Mouse (Mus musculus) NIH3T3 (cell line): ENCODE results near the gene Slc12a9.

ENCODE experiments used
- DNase-seq: peaks from one replicate; pipeline ENCODE4 v3.0.0-alpha.2; 2012; ENCODE audit warnings: low read depth

Gene Slc12a9

DNA sequence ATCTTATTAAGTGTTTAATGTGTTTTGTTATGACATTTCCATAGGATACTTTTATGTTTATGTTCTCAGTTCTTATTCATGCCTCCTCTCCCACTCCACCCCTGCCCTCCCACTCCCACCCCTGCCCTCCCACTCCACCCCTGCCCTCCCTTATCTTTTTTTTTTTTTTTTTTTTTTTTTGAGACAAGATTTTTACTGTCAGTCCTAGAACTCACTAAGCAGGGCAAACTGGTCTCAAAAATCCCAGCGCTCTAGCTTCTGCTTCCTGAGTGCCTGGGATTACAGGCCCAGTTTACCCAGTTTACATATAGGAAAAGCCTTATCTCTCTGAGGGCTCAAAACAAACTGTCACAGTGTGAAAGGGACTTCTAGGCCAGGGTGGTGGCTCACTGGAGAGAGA is 13.0 kb upstream of the Slc12a9 start:
- DNase-seq, result no peak

- DNase-seq, result peak; percentile 38
Observed at GRCm38 (mm10) chr5:137345821-137346220, 12.4 kb upstream of the Slc12a9 start.

DNA sequence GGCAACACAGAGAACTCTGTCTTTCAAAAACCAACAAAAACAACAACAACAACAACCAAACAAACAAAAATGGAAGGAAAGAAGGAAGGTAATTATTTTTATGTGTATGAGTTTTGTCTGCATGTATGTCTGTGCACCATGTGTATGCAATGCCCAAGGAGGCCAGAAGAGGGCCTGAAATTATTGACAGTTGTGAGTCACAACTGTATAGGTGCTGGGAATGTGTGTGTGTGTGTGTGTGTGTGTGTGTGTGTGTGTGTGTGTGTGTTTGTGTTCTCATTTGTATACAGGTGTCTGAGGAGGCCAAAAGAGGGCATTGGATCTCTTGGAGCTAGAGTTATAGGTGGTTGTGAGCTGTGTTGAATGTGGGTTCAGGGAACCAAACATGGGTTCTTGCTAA is 10.5 kb upstream of the Slc12a9 start:
- no peak for DNase-seq

DNA sequence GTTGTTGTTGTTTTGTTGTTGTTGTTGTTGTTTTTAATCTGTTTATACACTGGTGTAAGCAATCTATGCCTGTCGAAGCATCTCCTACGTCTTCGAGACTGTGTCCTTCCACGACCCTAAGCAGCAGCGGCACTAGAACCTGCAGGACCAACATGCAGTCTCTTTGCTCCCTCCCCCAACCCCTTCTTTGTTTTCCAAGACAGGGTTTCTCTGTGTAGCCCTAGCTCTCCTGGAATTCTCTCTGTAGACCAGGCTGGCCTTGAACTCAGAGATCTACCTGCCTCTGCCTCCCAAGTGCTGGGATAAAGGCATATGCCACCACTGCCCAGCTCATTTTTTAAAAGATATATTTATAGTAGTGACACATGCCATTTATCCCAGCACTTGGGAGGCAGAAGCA is 10.0 kb upstream of the Slc12a9 start:
- DNase-seq, result no peak

DNA sequence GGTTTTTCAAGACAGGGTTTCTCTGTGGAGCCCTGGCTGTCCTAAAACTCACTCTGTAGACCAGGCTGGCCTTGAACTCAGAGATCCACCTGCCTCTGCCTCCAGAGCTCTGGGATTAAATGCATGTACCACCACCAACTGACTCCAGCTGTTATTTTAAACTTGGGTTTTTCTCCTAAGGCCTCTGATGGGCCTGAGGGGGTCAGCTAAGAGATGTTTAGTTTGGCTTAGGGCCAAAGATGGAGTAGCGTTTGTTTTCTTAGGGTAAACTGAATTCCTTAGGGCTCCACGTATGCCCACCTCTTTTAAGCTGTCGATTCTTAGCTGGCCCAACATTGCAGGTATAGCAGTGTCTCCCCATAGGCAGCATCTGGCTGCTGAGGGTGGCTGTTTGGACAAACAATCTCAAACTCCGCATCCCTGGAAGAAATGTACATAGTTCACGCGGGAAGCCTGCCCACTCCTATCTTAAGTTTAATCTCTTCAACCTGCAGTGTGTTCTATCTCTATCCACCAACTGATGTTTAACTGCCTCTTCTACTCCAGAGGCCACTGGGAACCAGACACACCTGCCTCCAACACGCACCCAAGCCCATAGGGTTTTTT is 9.1 kb upstream of the Slc12a9 start:
- DNase-seq, result no peak

- no peak for DNase-seq
Observed at GRCm38 (mm10) chr5:137340222-137340621, 6.8 kb upstream of the Slc12a9 start.

GRCm38 (mm10) chr5:137339290-137339979 is 6.0 kb upstream of the Slc12a9 start:
- peak; percentile 65 for DNase-seq

- DNase-seq, result no peak
Observed at GRCm38 (mm10) chr5:137338663-137339289, 5.4 kb upstream of the Slc12a9 start.

GRCm38 (mm10) chr5:137338256-137338655 is 4.9 kb upstream of the Slc12a9 start:
- DNase-seq, result peak; percentile 97

GRCm38 (mm10) chr5:137337190-137337589 is 3.8 kb upstream of the Slc12a9 start:
- no peak for DNase-seq

- DNase-seq, result no peak
Observed at GRCm38 (mm10) chr5:137335066-137335465, 1.7 kb upstream of the Slc12a9 start.

DNA sequence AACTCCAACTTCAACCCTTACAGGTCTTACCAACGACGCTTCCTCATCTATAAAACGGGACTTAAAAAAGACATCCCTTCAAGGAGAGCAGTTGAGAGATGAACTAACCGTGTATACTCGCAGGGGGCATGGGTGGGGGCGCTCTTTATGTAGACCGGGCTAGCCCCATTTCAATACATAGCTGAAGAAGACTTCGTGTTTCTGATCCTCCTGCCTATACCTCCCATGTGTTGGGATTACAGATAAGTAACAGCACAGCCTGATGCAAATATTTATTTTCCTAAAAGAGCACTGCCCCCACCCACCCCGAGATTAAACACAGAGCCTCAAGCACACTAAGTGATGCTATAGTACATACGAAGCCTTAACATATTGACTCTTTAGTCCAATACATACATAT is 920 bp upstream of the Slc12a9 start:
- DNase-seq, result no peak

- no peak for DNase-seq
Observed at GRCm38 (mm10) chr5:137332857-137333511, 413 bp downstream of the Slc12a9 start.

DNA sequence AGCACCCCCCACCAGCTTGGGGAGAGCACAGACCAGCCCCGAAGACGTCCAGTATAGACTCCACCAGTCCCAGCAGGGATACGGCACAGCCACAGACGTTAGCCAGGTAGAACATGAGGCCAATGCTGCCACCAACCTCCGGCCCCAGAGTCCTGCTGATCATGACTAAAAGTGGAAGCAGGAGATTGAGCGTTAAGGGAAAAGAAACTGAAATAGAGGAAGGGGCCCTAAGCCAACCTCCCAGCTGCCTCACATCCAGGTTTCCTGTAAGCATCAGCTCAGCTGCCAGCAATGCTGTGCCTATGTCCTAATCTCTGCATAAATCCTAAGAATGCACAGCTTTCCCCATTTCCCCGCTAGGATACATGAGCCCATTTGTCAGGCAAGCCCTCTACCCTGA is 2.5 kb downstream of the Slc12a9 start:
- DNase-seq, result no peak

DNA sequence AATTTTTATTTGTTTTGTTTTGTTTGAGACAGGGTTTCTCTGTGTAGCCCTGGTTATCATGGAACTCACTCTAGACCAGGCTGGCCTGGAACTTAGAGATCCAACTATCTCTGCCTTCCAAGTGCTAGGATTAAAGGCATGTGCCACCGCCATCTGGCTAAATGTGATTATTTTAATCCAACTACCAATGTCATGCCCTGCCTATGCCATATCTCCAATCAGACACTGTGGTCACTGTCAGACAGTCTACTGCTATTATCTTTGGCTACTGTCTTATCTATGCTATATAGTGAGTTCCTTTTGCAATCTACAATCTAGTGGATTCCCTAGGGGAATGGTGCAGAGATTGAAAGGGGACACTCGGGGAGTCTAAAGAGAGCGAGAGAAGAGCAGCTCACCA is 12.4 kb downstream of the Slc12a9 start:
- no peak for DNase-seq

DNA sequence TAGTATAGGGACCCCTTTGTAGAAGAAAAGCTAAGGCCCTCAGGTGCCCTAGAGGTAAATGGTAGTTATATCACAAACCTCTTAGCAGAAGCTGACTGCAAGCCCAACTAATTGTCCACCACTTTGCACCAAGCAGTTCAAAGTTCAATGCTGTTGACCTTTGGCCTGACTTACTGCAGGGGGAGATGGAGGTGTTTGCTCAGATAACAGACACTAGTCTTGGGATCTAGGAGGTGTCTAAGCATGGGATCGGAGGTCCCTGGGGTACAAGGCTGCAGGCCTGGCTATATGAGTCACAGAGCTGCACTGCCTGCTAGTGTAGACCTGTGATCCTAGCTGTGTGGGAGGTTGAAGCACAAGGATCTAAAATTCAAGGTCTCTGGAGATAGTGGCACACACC is 14.8 kb downstream of the Slc12a9 start:
- DNase-seq, result no peak

GRCm38 (mm10) chr5:137317361-137317760 is 16.0 kb downstream of the Slc12a9 start:
- DNase-seq, result no peak

DNA sequence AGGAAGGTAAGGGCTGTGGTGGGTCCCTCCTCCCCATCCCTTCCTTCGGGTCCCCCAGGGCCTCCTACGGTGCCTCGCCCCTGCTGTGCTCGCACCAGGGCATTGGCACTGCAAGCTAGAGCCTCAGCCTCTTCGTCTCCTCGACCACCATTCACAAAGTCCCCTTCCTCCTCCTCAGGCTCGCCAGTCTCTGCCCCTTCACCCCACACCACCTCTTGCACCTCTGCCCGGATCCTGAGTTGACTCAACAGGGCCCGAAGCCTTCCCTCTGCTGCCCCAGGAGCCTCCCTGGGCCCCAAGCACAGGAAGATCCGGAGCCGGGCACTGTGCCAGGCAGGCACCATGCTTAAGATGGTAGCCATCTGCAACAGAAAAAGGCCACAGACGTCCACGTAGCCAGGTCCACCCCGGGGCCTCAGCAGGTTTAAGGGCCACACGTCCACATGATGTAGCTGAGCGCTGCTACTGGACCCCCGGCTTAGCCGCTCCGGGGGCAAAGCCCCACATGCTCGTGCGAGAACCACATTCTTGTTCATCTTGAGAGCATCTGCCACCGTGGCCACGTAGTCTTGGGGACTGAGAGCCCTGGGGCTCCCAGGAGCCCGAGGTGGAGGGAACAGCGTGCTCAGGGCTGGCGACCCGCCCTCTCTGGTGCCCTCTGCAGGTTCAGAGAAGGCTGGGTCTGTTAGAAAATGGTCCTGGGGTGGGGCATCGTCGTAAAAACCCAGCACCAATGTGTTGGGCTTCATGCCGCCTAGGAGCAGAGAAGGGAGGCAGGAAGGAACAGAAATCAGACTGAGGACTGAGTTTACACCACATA is 18.1 kb downstream of the Slc12a9 start:
- DNase-seq, result no peak

- DNase-seq, result peak; percentile 99
Observed at GRCm38 (mm10) chr5:137314193-137315083, 19.0 kb downstream of the Slc12a9 start, which contains the start of gene Trip6. Gene Trip6 (minus strand): TSS chr5:137314404.

DNA sequence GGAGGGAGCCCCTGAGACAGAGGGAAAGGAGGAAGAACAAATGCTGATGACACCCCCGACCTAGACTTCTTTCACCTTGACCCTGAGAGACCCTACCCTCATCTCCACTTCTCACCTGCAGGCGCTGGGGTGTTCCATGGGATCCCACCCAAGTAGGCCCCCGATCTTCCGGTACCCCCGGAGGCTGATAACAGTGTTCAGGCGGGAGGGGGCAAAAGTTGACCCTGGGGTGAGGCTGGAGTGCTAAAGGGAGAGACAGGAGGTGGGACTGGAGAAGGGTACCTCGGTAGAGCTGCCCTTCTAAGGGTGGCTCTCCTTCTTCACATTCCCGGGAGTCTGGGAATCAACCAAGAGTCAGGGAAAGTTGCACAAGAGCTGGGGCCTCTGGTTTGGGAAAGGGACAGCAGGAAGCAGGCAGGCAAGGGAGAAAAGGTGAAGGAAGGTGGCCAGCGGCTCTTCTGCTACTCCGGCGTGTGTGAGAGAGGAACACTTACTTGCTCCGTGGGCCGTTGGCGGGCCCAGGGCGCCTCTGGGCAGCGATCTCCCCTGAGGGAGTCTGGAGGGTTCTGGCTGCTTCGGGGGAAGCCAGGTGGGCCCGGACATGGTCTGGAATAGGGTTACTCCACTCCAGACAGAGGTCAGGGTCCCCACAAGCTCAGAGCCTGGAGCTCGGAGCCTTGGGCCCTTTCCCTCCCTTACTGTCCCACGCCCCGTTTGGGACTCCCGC is 19.8 kb downstream of the Slc12a9 start:
- peak; percentile 66 for DNase-seq
